Mouse (Mus musculus): ENCODE measurements around the gene Rgl2. TPM values are rescaled to one million over a fixed set of nuclear protein-coding genes. Genes with fewer than 3 reads are reported as not detected.
"Not testable (repeated sequence)": the region's sequence is repeated elsewhere in the genome, so short reads cannot be mapped to it uniquely, and the experiment has no call there.

Gene Rgl2
- polyA plus RNA-seq, 1 experiment = 45.1 TPM

DNA sequence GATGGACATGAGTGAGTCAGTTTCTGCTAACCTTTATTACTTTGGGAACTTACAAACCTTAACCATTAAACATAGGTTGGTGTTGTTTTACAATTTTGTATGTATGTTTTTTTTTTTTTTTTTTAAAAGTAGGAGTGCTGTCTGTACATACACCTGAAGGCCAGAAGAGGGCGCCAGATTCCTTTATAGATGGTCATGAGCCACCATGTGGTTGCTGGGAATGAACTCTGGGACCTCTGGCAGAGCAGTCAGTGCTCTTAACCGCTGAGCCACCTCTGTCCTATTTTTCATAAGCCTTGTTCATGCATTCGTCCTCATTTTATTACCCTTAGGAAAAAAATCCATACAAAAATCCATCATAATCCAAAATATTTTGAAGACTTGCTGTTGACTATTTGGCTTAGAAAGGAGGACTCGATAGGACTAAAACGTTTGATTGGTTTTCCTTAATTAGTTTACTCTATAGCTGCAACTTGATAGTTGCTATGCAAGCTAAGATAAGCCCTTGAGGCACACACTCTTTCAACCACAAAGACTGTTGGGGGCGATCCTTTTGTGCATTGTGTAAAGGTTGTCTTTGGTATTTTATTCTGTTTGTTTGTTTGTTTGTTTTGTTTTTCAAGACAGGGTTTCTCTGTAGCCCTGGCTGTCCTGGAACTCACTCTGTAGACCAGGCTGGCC, 32.1 kb upstream of the Rgl2 start:
- Histone ChIP-seq H3K4me1 (ENCODE audit: control insufficient read depth, insufficient read depth, low read length) (no peaks in the 10 kb centered on the region), H3K27ac (ENCODE audit: insufficient read depth, low read length) (peak overlapping the region; percentile 45; the same call in 1 of the 2 replicates), H3K4me3 (ENCODE audit: insufficient read depth, low read length) (no peak overlapping the region)
- 0 out of 2 replicates have a peak, but pooled peaks have one; percentile 20 for TF ChIP-seq CTCF (IDR thresholded peaks at IDR 0.05; ENCODE audit: borderline replicate concordance, insufficient read depth, low read length)
- no peak for TF ChIP-seq POLR2A (IDR thresholded peaks at IDR 0.05; ENCODE audit: low read depth, low read length)

DNA sequence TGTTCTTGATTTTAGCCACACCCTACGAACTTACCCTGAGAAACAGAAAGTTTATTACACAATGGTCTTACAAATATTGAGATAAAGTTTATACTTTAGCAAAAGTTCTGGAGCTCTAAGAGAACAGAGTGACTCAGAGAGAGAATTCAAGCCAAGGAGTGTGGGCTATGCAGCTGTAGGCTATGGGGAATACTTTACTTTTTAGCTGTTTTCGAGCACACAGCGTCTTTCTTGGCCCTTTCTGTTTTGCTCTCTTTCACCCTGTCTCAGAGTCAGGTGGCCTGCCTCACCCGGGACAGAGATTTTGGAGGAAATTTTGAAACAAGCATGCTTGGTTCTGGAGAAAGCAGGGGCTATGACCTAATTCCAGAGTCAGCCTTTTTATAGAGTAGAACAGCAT, 31.1 kb upstream of the Rgl2 start:
- H3K4me1 ChIP-seq (ENCODE audit: control insufficient read depth, insufficient read depth, low read length); H3K4me3 ChIP-seq (ENCODE audit: insufficient read depth, low read length); H3K27ac ChIP-seq (ENCODE audit: insufficient read depth, low read length): not testable (repeated sequence)

DNA sequence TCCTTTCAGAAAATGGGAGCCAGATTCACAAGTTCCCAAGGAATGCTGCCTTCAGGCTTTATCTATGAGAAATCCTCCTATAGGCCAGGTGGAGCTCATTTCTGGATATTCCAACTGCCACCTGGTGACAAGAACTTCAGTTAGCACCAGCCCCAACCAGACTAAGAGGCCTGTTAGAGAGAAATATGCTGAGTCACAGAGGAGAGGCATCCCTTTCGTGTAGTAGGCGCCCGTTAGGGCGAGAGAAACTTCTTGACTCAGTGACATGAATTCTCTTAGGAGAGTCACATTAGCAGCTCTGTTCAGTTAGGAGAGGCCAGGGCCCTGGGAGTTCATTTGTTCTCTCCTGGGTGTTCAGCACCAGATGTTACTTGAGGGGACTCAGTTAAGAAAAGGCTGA, 29.7 kb upstream of the Rgl2 start:
- Histone ChIP-seq H3K4me3 (ENCODE audit: insufficient read depth, low read length) (no peak overlapping the region), H3K27ac (ENCODE audit: insufficient read depth, low read length) (no peak overlapping the region), H3K4me1 (ENCODE audit: control insufficient read depth, insufficient read depth, low read length) (no peaks in the 10 kb centered on the region)
- TF ChIP-seq CTCF (IDR thresholded peaks at IDR 0.05; ENCODE audit: borderline replicate concordance, insufficient read depth, low read length) (no peak), POLR2A (IDR thresholded peaks at IDR 0.05; ENCODE audit: low read depth, low read length) (no peak)

DNA sequence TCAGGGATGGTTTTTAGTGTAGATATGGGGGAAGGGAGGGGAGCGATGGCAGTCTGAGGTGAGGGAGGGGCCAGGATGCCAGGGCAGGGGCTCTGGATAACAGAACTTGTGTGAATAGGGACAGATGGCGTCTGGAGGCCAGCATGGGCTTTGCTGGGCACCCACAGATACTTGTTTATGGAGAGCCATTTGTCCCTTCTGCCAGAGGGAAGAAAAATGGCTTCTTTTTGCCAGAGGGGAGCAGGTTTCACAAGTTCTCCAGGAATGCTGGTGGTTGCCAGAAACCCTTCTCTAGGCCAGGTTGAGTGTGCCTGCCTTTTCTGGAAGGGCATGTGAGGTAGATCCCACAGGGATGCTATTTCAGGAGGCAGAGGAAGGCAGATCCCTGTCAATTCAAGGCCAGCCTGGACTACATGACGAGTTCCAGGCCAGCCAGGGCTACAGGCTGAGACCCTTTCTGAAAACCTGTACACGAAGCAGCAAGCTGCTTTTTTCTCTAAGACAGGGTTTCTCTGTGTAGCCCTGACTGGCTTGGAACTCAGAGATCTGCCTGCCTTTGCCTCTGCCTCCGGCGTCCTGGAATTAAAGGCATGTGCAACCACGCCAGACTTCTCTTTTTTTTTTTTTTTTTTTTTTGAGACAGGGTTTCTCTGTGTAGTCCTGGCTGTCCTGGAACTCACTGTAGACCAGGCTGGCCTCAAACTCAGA, 28.9 kb upstream of the Rgl2 start:
- Histone ChIP-seq H3K4me3 (ENCODE audit: insufficient read depth, low read length) (no peak overlapping the region), H3K27ac (ENCODE audit: insufficient read depth, low read length) (no peak overlapping the region), H3K4me1 (ENCODE audit: control insufficient read depth, insufficient read depth, low read length) (no peaks in the 10 kb centered on the region)
- TF ChIP-seq POLR2A (IDR thresholded peaks at IDR 0.05; ENCODE audit: low read depth, low read length) = no peak
- TF ChIP-seq CTCF (IDR thresholded peaks at IDR 0.05; ENCODE audit: borderline replicate concordance, insufficient read depth, low read length) = no peak

DNA sequence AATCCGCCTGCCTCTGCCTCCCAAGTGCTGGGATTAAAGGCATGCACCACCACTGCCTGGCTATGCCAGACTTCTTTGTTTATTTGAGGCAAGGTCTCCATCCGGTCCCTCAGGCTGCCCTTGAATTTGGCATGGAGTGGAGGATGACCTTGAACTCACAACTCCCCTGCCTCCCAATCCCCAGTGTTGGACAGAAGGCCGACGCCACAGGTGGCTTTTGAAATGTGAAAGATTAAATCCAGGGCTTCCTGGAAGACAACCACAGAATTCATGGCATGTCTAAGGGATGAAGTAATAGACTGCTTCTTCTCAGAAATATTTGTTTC, 28.4 kb upstream of the Rgl2 start:
- no peak overlapping the region for H3K27ac ChIP-seq (ENCODE audit: insufficient read depth, low read length)
- no peak for TF ChIP-seq POLR2A (IDR thresholded peaks at IDR 0.05; ENCODE audit: low read depth, low read length)
- TF ChIP-seq CTCF (IDR thresholded peaks at IDR 0.05; ENCODE audit: borderline replicate concordance, insufficient read depth, low read length) = no peak
- H3K4me1 ChIP-seq (ENCODE audit: control insufficient read depth, insufficient read depth, low read length) = no peaks in the 10 kb centered on the region
- no peak overlapping the region for H3K4me3 ChIP-seq (ENCODE audit: insufficient read depth, low read length)

DNA sequence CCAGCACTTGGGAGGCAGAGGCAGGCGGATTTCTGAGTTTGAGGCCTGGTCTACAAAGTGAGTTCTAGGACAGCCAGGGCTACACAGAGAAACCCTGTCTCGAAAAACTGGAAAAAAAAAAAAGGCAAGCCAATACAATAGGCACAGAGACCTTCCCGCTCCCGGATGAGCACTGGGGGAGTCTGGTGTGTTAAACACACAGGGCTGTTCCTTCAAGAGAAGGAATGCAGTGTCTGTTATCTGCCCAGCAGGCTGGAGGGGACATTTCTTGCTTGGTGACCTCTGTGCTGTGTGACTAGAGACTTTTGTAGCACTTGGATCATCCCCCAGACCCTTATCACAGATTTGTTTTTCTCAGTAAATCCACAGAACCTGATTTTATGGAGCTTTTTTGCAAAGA, 27.7 kb upstream of the Rgl2 start:
- Histone ChIP-seq H3K4me3 (ENCODE audit: insufficient read depth, low read length) (no peak overlapping the region), H3K4me1 (ENCODE audit: control insufficient read depth, insufficient read depth, low read length) (no peaks in the 10 kb centered on the region), H3K27ac (ENCODE audit: insufficient read depth, low read length) (no peak overlapping the region)
- no peak for TF ChIP-seq POLR2A (IDR thresholded peaks at IDR 0.05; ENCODE audit: low read depth, low read length)
- no peak for TF ChIP-seq CTCF (IDR thresholded peaks at IDR 0.05; ENCODE audit: borderline replicate concordance, insufficient read depth, low read length)

DNA sequence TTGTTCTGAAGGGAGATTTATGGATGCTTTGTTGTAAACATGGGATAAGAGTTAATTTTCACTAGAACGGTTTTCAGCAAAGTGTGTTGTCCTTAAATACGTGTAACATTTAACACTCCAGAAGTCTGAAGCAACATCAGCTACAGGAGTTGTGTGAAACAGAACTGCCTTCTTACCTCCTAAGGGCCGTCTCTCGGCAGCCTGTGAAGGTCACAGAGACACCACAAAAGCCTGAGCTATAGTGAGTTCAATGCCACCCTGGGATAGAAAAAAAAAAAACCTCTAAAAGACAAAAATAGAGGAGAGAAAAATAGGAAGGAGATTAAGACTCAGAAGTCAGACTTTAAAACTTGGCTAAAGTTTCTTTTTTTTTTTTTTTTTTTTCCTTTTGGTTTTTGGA, 27.3 kb upstream of the Rgl2 start:
- Histone ChIP-seq H3K27ac (ENCODE audit: insufficient read depth, low read length) (no peak overlapping the region), H3K4me3 (ENCODE audit: insufficient read depth, low read length) (no peak overlapping the region), H3K4me1 (ENCODE audit: control insufficient read depth, insufficient read depth, low read length) (no peaks in the 10 kb centered on the region)
- no peak for TF ChIP-seq CTCF (IDR thresholded peaks at IDR 0.05; ENCODE audit: borderline replicate concordance, insufficient read depth, low read length)
- TF ChIP-seq POLR2A (IDR thresholded peaks at IDR 0.05; ENCODE audit: low read depth, low read length) = no peak

DNA sequence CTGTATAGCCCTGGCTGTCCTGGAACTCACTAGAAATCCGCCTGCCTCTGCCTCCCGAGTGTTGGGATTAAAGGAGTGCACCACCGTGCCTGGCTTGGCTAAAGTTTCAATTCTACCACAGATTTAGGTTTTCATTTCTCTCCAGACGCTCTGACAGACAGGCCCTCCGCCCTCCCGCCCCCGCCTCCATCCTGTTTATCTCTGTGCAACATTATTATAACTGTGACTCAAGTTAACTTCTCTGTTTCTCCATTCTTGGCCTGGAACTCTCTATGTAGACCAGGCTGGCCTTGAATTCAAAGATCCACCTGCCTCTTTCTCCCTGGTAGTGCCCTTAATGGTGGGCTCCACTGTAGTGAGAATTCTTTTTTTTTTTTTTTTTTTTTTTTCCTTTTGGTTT, 26.9 kb upstream of the Rgl2 start:
- Histone ChIP-seq H3K4me3 (ENCODE audit: insufficient read depth, low read length) (no peak overlapping the region), H3K27ac (ENCODE audit: insufficient read depth, low read length) (no peak overlapping the region), H3K4me1 (ENCODE audit: control insufficient read depth, insufficient read depth, low read length) (no peaks in the 10 kb centered on the region)
- TF ChIP-seq POLR2A (IDR thresholded peaks at IDR 0.05; ENCODE audit: low read depth, low read length) (no peak), CTCF (IDR thresholded peaks at IDR 0.05; ENCODE audit: borderline replicate concordance, insufficient read depth, low read length) (no peak)

DNA sequence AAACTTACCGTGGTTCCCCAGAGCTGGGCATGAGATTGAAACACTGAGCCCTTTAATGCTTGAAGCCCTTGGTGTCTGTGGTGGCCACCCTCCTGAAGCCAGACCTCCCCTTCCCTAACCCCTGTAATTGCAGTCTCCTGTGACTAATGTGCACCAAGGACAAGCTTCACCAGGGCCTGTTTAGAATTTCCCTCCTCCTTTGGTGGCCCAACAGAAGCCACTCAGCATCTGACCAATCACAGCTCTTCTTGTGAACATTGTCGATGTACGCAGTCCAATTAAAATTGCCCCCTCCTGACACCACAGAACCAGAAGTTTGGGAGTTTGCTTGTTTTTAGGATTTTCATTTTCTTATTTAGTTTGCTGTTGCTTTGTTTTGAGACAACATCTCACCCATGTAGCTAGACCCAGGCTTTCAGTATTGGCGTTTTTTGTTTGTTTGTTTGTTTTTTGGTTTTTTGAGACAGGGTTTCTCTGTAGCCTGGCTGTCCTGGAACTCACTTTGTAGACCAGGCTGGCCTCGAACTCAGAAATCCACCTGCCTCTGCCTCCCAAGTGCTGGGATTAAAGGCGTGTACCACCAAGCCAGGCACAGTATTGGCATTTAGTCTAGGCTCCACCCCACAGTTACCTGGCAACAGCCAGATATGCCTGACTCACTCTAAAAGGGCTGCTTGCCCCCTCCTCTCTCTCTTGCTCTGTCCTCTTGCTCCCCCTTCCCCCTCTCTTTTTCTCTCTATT, 25.3 kb upstream of the Rgl2 start:
- H3K4me3 ChIP-seq (ENCODE audit: insufficient read depth, low read length); H3K27ac ChIP-seq (ENCODE audit: insufficient read depth, low read length); H3K4me1 ChIP-seq (ENCODE audit: control insufficient read depth, insufficient read depth, low read length): not testable (repeated sequence)

DNA sequence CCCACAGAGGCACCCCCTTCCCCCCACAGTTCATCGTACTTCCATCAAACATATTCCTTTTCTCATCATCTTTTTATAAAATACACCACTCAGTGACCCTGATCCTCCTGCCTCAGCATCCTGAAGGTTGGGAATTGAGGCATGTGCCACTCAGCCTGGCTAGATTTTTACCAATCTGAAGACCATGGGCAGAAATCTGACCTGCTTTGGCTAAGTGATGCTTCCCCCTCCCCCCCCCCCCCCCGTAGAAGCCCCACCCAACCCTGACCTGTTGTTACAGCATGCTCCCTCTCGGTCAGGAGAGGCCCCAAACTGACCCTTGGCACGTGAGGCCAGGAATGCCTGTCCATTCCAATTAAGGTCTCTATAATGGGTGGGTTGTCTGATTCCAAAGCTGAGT, 24.5 kb upstream of the Rgl2 start, which contains the start of gene Platr17:
TSS of gene Platr17 (plus strand) at position 301 of the 400 bp plus-strand sequence.
- not testable (repeated sequence) for H3K4me1 ChIP-seq (ENCODE audit: control insufficient read depth, insufficient read depth, low read length)

More for the DNA sequence above, 24.5 kb upstream of the Rgl2 start, which contains the start of gene Platr17:
- not testable (repeated sequence) for H3K27ac ChIP-seq (ENCODE audit: insufficient read depth, low read length); H3K4me3 ChIP-seq (ENCODE audit: insufficient read depth, low read length)
